Mouse (Mus musculus) heart, embryonic 15.5 days (tissue): ENCODE results near the gene Kif1b. TPM values are rescaled to one million over a fixed set of nuclear protein-coding genes. Genes with fewer than 3 reads are reported as not detected.

Experiments used
- ATAC-seq: fragments of 200-750 bp; cut with Nextera tagmentation; replicated peaks from 2 replicates; pipeline ENCODE4 v1.8.0; 2017; ENCODE audit warnings: low read depth, moderate TSS enrichment; ENCODE audit not compliant: insufficient number of reproducible peaks, insufficient read depth, low FRiP score
- H3K27ac ChIP-seq: fragments of 300-500 bp; sonication (generic); 2 replicates; pipeline ENCODE4 v1.5.1; 2015; ENCODE audit warnings: mild to moderate bottlenecking, inconsistent platforms
- H3K27me3 ChIP-seq: fragments of 300-500 bp; sonication (generic); 2 replicates; pipeline ENCODE4 v1.6.1; 2015; ENCODE audit warnings: inconsistent platforms
- H3K36me3 ChIP-seq: fragments of 300-500 bp; sonication (generic); 2 replicates; pipeline ENCODE4 v1.6.1; 2015; ENCODE audit warnings: mild to moderate bottlenecking, inconsistent platforms
- H3K4me1 ChIP-seq: fragments of 300-500 bp; sonication (generic); replicated peaks from 2 replicates; pipeline ENCODE4 v1.6.1; 2015; ENCODE audit warnings: inconsistent platforms
- H3K4me2 ChIP-seq: fragments of 300-500 bp; sonication (generic); 2 replicates; pipeline ENCODE4 v1.6.1; 2015; ENCODE audit warnings: inconsistent platforms, mild to moderate bottlenecking, moderate library complexity
- H3K4me3 ChIP-seq: fragments of 300-500 bp; sonication (generic); 2 replicates; pipeline ENCODE4 v1.5.1; 2015; ENCODE audit warnings: mild to moderate bottlenecking, inconsistent platforms
- H3K9ac ChIP-seq: fragments of 300-500 bp; sonication (generic); 2 replicates; pipeline ENCODE4 v1.6.1; 2015; ENCODE audit warnings: mild to moderate bottlenecking, inconsistent platforms
- H3K9me3 ChIP-seq: fragments of 300-500 bp; sonication (generic); replicated peaks from 2 replicates; pipeline ENCODE4 v1.6.1; 2016; ENCODE audit warnings: inconsistent platforms
- whole genome bisulfite sequencing: fragments of 180-500 bp; shearing (Covaris S2); methylation state at CpG from one replicate; pipeline ENCODE4 v1.1.7; 2015; ENCODE audit warnings: mixed read lengths; 5-methylcytosine and 5-hydroxymethylcytosine counted together
- polyA plus RNA-seq: library from polyadenylated mRNA; unstranded; fragments of >200 nt; fragmentation: Nextera tagmentation; extraction: Ambion mirVana; gene quantifications from 2 replicates; pipeline ENCODE4 v1.2.1, GENCODE M21; 2015

Gene Kif1b
- polyA plus RNA-seq, 1 experiment from 2014 or later, result 42.8 TPM

DNA sequence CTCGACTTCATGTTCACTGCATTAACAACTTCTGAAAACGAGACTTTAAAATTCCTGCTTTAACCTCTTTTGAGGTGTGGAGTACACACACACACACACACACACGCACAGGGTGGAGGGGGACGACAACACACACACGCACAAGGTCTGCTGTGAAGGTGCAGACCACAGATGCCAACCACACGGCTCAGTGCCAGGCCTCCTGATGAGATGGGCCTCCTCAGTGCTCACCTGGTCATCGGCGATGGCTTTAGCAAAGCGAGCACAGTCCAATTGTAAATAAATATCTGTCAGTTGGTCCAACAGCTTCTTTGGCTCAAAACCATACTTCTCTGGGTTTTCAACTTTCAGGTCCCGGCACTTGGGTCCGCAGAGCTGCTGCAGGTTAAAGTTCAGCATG is 27.4 kb upstream of the Kif1b start:
- Histone ChIP-seq H3K36me3 (peaks cover 67% of the 10 kb centered on the region), H3K4me2 (no peak overlapping the region), H3K4me1 (peaks cover 21% of the 10 kb centered on the region), H3K27ac (no peak overlapping the region), H3K27me3 (no peaks in the 10 kb centered on the region), H3K4me3 (no peak overlapping the region), H3K9ac (no peak overlapping the region), H3K9me3 (no peaks in the 10 kb centered on the region)
- WGBS, result 91% methylated on average over 11 of the region's 11 CpGs
- no peak for ATAC-seq

DNA sequence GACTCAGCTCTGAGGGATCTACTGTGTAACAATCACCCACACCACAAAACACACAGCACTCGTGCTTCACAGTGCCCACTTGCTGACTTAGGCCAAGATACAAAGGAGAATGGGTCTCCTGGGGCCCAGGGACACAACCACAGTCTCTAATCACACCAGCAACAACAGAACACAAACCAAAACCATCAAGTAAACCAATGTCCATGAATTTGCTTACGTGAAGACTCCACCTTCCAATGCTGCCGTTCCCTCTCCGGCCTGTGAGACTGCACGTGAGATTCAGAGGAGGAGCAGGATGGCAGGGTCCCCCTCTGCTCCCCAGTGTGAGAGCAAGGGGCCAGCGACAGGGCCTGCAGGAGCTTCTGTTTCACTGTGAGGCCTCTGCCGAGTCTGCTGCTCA is 25.2 kb upstream of the Kif1b start:
- H3K9me3 ChIP-seq, result no peaks in the 10 kb centered on the region
- H3K36me3 ChIP-seq, result peaks cover 77% of the 10 kb centered on the region
- 88% methylated on average over 7 of the region's 7 CpGs for WGBS
- peaks cover 11% of the 10 kb centered on the region for H3K4me1 ChIP-seq
- no peak overlapping the region for H3K27ac ChIP-seq
- no peak overlapping the region for H3K4me3 ChIP-seq
- no peak overlapping the region for H3K4me2 ChIP-seq
- H3K27me3 ChIP-seq, result no peaks in the 10 kb centered on the region
- H3K9ac ChIP-seq, result no peak overlapping the region
- no peak for ATAC-seq

DNA sequence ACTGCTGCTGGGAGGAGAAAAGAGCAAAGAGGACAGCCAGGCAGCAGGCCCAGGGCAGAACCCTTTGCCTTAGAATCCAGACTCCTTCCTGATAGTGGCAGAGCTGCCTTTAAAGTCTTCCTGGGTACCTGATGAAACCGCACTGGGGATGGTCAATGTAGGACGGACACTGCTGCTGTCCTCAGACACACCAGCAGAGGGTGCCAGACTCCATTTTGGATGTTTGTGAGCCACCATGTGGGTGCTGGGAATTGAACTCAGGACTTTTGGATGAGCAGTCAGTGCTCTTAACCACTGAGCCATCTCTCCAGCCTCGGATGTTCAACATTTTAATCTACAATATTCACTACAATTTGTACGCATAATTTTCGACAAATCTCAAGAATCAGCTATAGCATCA is 23.0 kb upstream of the Kif1b start:
- Histone ChIP-seq H3K4me1 (peaks cover 19% of the 10 kb centered on the region), H3K9ac (no peak overlapping the region), H3K4me3 (no peak overlapping the region), H3K9me3 (no peaks in the 10 kb centered on the region), H3K36me3 (peaks cover 67% of the 10 kb centered on the region), H3K4me2 (no peak overlapping the region), H3K27ac (no peak overlapping the region), H3K27me3 (no peaks in the 10 kb centered on the region)
- ATAC-seq, result no peak
- WGBS, result 96% methylated on average over 5 of the region's 5 CpGs

DNA sequence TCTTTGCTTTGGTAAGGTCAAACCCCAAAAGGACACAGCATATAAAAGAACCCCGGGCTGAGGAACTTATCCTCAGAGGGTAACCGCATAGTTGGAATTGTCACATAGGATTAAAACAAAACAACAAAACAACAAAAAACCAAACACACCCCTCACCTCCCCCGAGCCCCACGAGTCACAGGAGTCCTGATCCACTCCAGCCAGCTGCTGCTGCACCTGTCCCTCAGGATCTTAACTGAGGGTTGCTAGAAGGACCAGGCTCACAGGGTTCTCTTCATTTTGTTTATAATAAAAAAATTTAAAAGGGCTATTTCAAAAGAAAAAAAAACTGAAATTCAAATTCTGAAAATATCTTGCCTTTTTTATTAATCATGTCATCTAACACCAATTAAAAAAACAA is 21.2 kb upstream of the Kif1b start:
- H3K4me3 ChIP-seq, result no peak overlapping the region
- H3K9me3 ChIP-seq, result no peaks in the 10 kb centered on the region
- no peak for ATAC-seq
- 86% methylated on average over 4 of the region's 4 CpGs for WGBS
- H3K27ac ChIP-seq, result no peak overlapping the region
- H3K4me1 ChIP-seq, result peaks cover 30% of the 10 kb centered on the region
- H3K9ac ChIP-seq, result no peak overlapping the region
- peaks cover 50% of the 10 kb centered on the region for H3K36me3 ChIP-seq
- no peak overlapping the region for H3K4me2 ChIP-seq
- no peaks in the 10 kb centered on the region for H3K27me3 ChIP-seq

DNA sequence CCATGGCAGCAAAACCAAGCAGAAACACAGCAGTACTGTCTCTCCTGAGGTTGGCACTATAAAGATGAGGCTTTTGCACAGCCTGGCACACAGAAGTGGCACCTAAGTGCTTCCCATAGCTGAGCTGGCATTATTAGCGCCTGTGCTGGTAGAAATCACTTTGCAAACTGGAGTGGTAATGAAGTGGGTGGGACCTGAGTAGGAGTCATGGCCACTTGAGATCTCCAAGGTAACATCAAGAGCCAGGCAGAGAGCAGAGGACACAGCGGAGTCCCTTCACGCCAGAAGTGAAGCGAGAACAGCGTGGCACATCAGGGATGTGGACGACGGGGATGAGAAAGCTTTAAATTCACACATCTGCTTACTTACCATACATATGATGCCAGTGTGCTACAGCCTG is 19.8 kb upstream of the Kif1b start:
- Histone ChIP-seq H3K4me3 (no peak overlapping the region), H3K36me3 (peaks cover 37% of the 10 kb centered on the region), H3K4me1 (peaks cover 43% of the 10 kb centered on the region), H3K9ac (no peak overlapping the region), H3K4me2 (no peak overlapping the region), H3K27ac (peak overlapping the region; percentile 57), H3K9me3 (no peaks in the 10 kb centered on the region), H3K27me3 (no peaks in the 10 kb centered on the region)
- WGBS, result 36% methylated on average over 7 of the region's 7 CpGs
- peak; percentile 63 for ATAC-seq

DNA sequence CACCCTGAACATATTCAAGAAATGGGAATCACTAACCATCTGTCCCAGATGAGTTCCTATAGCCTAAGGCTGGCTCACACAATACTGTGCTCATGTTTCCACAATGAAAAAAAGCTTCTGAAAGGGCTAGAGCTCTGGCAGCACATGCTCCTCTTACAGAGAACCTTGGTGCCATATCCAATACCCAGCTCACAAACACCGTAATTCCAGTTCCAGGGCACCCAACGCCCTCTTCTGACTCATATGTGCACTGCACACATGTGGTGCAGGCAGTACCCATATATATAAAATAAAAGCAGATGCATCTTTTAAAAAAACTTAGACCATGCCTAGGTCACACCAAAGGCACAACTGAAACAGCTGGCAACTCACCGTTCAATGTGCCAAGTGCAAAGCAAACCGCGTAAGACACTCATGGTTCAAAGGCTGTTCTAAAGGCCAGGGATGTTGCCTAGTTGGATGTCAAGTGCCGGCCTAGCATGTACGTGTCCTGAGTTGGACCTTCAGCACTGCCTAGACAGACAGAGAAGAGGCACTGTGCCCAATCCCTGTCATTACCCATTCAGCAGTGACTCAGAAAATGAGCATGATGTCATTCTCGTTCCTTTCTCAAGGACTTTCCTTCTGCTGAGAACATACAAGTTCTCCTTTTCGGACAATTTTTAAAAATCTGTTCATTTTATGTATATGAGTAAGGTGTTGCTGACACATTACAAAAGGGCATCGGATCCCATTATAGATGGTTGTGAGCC is 18.1 kb upstream of the Kif1b start:
- no peak for ATAC-seq
- Histone ChIP-seq H3K4me1 (peaks cover 43% of the 10 kb centered on the region), H3K4me3 (no peak overlapping the region), H3K4me2 (no peak overlapping the region), H3K9ac (no peak overlapping the region), H3K9me3 (no peaks in the 10 kb centered on the region), H3K27me3 (no peaks in the 10 kb centered on the region), H3K27ac (peak overlapping the region; percentile 45), H3K36me3 (peaks cover 24% of the 10 kb centered on the region)
- 68% methylated on average over 10 of the region's 10 CpGs for WGBS

DNA sequence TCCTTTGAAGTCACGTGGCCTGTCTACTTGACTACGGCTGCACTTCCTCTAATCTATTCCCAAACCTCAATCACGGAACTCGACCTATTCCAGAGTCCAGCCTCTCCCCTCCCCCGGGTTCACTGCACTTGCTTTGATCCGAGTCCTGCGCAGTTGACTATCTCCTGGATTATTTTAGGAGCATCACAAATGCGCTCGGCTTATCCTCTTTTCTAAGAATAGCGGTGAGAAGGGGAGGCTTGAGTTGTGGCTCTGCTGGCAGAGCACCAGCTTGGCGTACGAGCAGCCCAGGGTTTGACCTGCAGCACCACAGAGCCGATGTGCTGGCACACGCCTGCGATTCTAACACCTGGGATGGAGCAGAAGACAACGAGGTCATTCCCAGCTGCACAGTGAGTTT is 16.2 kb upstream of the Kif1b start:
- WGBS, result 43% methylated on average over 16 of the region's 16 CpGs
- no peak overlapping the region; the same call in 1 of the 2 replicates for H3K4me2 ChIP-seq

DNA sequence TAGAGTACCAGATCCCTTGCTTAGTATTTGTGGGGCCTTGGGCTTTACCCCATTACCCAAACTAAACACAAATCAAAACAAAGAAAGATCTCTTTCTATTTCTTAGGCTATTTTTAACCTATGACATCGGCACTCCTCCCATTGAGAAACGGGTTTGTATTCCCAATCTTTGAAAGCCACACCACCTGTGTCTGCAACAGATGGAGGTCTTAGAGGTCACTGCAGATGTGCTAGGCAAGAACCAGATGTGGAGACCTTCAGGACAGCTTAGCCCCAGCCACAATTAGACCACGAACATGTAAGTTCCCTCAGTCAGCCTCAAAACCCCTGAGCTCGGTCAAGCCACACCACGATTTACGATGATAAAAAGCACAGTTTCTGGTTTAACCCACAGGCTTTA is 15.2 kb upstream of the Kif1b start:
- no peak overlapping the region for H3K4me2 ChIP-seq
- 62% methylated on average over 6 of the region's 6 CpGs for WGBS
- peaks cover 50% of the 10 kb centered on the region for H3K4me1 ChIP-seq
- no peaks in the 10 kb centered on the region for H3K9me3 ChIP-seq
- no peak for ATAC-seq
- H3K9ac ChIP-seq, result no peak overlapping the region
- peak overlapping the region; percentile 75 for H3K27ac ChIP-seq
- no peaks in the 10 kb centered on the region for H3K36me3 ChIP-seq
- H3K4me3 ChIP-seq, result no peak overlapping the region
- H3K27me3 ChIP-seq, result no peaks in the 10 kb centered on the region

More for the DNA sequence above, 16.2 kb upstream of the Kif1b start:
- H3K9ac ChIP-seq, result no peak overlapping the region
- no peaks in the 10 kb centered on the region for H3K27me3 ChIP-seq
- H3K27ac ChIP-seq, result peak overlapping the region; percentile 75
- no peaks in the 10 kb centered on the region for H3K9me3 ChIP-seq
- peaks cover 7% of the 10 kb centered on the region; the same call in 1 of the 2 replicates for H3K36me3 ChIP-seq
- ATAC-seq, result peak; percentile 77
- H3K4me1 ChIP-seq, result peaks cover 51% of the 10 kb centered on the region
- no peak overlapping the region for H3K4me3 ChIP-seq

DNA sequence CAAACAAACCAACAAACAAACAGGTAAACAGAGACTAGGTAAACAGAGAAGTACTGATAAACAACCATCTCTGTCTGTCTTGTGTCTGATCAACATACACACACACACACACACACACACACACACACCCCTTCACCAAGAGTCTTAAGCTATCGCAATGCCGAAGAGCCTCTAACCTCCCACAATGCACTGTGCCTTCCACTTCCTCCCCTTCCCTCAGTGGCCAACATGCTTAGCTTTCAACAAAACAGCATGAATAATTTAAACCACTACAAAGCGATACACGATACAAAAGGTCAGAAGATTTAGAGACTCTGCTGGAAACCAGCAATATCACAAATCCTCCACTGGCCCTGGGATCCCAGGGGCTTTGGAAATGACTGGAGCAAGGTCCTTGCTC is 14.8 kb upstream of the Kif1b start:
- H3K4me2 ChIP-seq, result no peak overlapping the region
- no peaks in the 10 kb centered on the region for H3K27me3 ChIP-seq
- no peak overlapping the region for H3K27ac ChIP-seq
- peaks cover 46% of the 10 kb centered on the region for H3K4me1 ChIP-seq
- H3K9me3 ChIP-seq, result no peaks in the 10 kb centered on the region
- H3K4me3 ChIP-seq, result no peak overlapping the region
- H3K36me3 ChIP-seq, result no peaks in the 10 kb centered on the region
- 80% methylated on average over 4 of the region's 4 CpGs for WGBS
- no peak overlapping the region for H3K9ac ChIP-seq
- ATAC-seq, result no peak

DNA sequence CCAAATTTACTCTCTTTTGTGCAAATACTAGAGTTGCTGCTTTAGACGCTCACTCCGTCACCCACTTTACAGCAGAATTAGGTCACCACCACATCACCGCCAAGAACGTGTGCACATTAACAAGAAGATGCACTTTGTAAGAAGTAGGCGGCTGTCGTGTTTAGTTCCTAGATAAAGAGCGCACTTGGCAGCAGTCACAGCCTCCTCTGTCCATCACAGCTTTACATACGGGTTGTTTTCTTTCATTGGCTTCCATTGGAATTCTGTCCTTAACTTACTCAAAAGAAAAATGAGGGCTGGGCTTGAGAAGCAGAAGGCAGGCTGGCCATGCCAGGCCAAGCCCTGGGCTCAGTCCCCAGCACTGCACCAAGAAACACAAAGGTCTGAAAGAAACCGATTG is 11.6 kb upstream of the Kif1b start:
- peak overlapping the region; percentile 14; the same call in 1 of the 2 replicates for H3K27ac ChIP-seq
- no peaks in the 10 kb centered on the region for H3K27me3 ChIP-seq
- ATAC-seq, result no peak
- H3K4me1 ChIP-seq, result peaks cover 25% of the 10 kb centered on the region
- no peak overlapping the region for H3K4me3 ChIP-seq
- H3K4me2 ChIP-seq, result no peak overlapping the region
- H3K36me3 ChIP-seq, result no peaks in the 10 kb centered on the region
- H3K9ac ChIP-seq, result no peak overlapping the region
- WGBS, result 40% methylated on average over 9 of the region's 9 CpGs
- H3K9me3 ChIP-seq, result no peaks in the 10 kb centered on the region

DNA sequence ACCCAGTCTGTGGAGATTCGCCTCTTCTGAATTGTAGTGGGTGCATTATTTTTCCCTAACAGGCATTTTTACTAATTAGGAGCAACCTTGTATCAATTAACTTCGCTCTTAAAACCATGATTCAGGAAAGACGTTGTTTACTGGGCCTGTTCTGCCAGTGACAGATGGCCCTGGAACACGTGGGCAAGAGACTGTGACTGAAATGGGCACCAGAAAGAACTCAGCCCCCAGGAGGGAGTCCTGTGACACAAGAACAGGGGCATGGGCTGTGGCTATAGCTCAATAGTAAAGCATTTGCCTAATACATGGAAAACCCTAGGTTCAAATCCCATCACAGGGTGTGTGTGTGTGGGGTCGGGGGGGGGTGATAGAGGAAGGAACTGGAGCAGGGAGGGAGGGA is 9.9 kb upstream of the Kif1b start:
- H3K9ac ChIP-seq, result no peak overlapping the region
- no peaks in the 10 kb centered on the region for H3K9me3 ChIP-seq
- no peak for ATAC-seq
- peaks cover 14% of the 10 kb centered on the region for H3K4me1 ChIP-seq
- no peaks in the 10 kb centered on the region for H3K36me3 ChIP-seq
- H3K27me3 ChIP-seq, result no peaks in the 10 kb centered on the region
- no peak overlapping the region for H3K4me3 ChIP-seq
- WGBS, result 71% methylated on average over 5 of the region's 5 CpGs
- H3K4me2 ChIP-seq, result no peak overlapping the region
- H3K27ac ChIP-seq, result no peak overlapping the region

DNA sequence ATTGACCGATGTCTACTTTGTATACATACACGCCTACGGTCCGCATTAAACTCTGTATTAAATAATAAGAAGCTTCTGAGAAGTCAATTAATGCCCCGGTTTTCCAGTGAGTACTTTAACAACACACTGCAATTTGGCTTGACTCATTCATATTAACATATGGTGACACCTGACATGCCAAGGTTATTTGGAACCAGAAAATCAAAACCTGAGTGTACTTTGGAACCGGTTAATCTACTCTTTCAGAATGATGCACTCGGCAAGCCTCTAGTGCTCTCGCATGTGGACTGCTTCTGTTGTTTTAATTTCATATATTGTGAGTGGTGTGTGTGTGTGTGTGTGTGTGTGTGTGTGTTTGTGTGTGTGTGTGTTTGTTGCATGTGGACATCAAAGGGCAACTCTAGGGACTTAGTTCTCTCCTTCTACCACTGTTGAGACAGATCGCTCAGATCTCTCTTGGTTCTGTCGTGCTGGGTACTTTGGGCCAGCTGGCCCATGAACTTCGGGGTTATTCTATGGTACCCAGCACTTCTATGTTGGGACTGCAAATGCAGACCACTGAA is 6.9 kb upstream of the Kif1b start:
- Histone ChIP-seq H3K27ac (no peak overlapping the region), H3K27me3 (no peaks in the 10 kb centered on the region), H3K4me1 (peaks cover 12% of the 10 kb centered on the region), H3K36me3 (no peaks in the 10 kb centered on the region), H3K9ac (no peak overlapping the region), H3K9me3 (no peaks in the 10 kb centered on the region), H3K4me3 (no peak overlapping the region), H3K4me2 (no peak overlapping the region)
- ATAC-seq, result no peak
- WGBS, result 86% methylated on average over 11 of the region's 11 CpGs
